Mouse (Mus musculus) MEL (cell line): ENCODE results near the gene Dnm2. TPM values are rescaled to one million over a fixed set of nuclear protein-coding genes. Genes with fewer than 3 reads are reported as not detected.

Source experiments
- DNase-seq: peaks from one replicate; pipeline ENCODE4 v3.0.0; 2011; ENCODE audit warnings: low read depth, low spot score
- H3K27ac ChIP-seq: 2 replicates; pipeline ENCODE4 v1.5.1; 2012; ENCODE audit warnings: low read depth, mild to moderate bottlenecking, control low read depth, low read length, moderate library complexity; ENCODE audit not compliant: control insufficient read depth
- H3K27me3 ChIP-seq, 2 experiments: fragments of 150-350 bp in 1 of 2; sonication (generic) in 1 of 2; 2 replicates each; pipeline ENCODE4 v1.6.1; 2012; ENCODE audit warnings: low read length in 2 of 2, mild to moderate bottlenecking in 2 of 2, improper control_type of control experiment in 1 of 2, moderate library complexity in 1 of 2; ENCODE audit not compliant: insufficient read depth in 2 of 2, control insufficient read depth in 1 of 2
- H3K36me3 ChIP-seq, 2 experiments: 2 replicates each; pipeline ENCODE4 v1.6.1; 2012 to 2014; ENCODE audit warnings: low read length in 2 of 2, improper control_type of control experiment in 1 of 2, inconsistent platforms in 1 of 2, mild to moderate bottlenecking in 1 of 2; ENCODE audit not compliant: insufficient read depth in 2 of 2, control insufficient read depth in 1 of 2
- H3K4me1 ChIP-seq, 2 experiments: fragments of 150-350 bp in 1 of 2; sonication (generic) in 1 of 2; 2 replicates each; pipeline ENCODE4 v1.6.1; 2012; ENCODE audit warnings: low read length in 2 of 2, improper control_type of control experiment in 1 of 2, mild to moderate bottlenecking in 1 of 2; ENCODE audit not compliant: insufficient read depth in 2 of 2, control insufficient read depth in 1 of 2
- H3K4me3 ChIP-seq, 2 experiments: fragments of 150-350 bp in 1 of 2; sonication (generic) in 1 of 2; 2 replicates each; pipeline ENCODE4 v1.5.1; 2012; ENCODE audit warnings: low read depth in 2 of 2, low read length in 2 of 2, mild to moderate bottlenecking in 2 of 2, moderate library complexity in 2 of 2, control low read depth in 1 of 2, improper control_type of control experiment in 1 of 2; ENCODE audit not compliant: control insufficient read depth in 1 of 2, insufficient read depth in 1 of 2
- H3K79me2 ChIP-seq: 2 replicates; pipeline ENCODE4 v1.6.1; 2012; ENCODE audit warnings: mild to moderate bottlenecking, low read length, moderate library complexity; ENCODE audit not compliant: control insufficient read depth, poor library complexity, insufficient read depth
- H3K9ac ChIP-seq: 2 replicates; pipeline ENCODE4 v1.6.1; 2012; ENCODE audit warnings: low read depth, mild to moderate bottlenecking, control low read depth, low read length, moderate library complexity; ENCODE audit not compliant: control insufficient read depth, poor library complexity, severe bottlenecking
- H3K9me3 ChIP-seq: fragments of 150-350 bp; sonication (generic); replicated peaks from 2 replicates; pipeline ENCODE4 v1.6.1; 2012; ENCODE audit warnings: mild to moderate bottlenecking, low read length, improper control_type of control experiment, moderate library complexity; ENCODE audit not compliant: insufficient read depth
- BHLHE40 ChIP-seq: IDR thresholded peaks from 2 replicates; pipeline ENCODE4 v1.6.1; 2012; ENCODE audit warnings: low read depth, mild to moderate bottlenecking, inconsistent platforms, low read length, improper control_type of control experiment, borderline replicate concordance
- CHD1 ChIP-seq: IDR thresholded peaks from 2 replicates; pipeline ENCODE4 v1.6.1; 2012; ENCODE audit warnings: low read depth, mild to moderate bottlenecking, inconsistent platforms, low read length, improper control_type of control experiment
- CTCF ChIP-seq, 3 experiments: IDR thresholded peaks in 2 of 3; conservative IDR thresholded peaks in 1 of 3; 2 replicates each; pipeline ENCODE4 v1.5.1; 2011 to 2012; ENCODE audit warnings: low read length in 3 of 3, low read depth in 2 of 3, mild to moderate bottlenecking in 2 of 3, improper control_type of control experiment in 1 of 3, inconsistent platforms in 1 of 3, mixed read lengths in 1 of 3, moderate library complexity in 1 of 3; ENCODE audit not compliant: control insufficient read depth in 1 of 3, insufficient read depth in 1 of 3, poor library complexity in 1 of 3, severe bottlenecking in 1 of 3
- ELF1 ChIP-seq: IDR thresholded peaks from 2 replicates; pipeline ENCODE4 v1.6.1; 2014; ENCODE audit warnings: low read depth, mild to moderate bottlenecking, inconsistent platforms, low read length, improper control_type of control experiment, moderate library complexity
- ETS1 ChIP-seq: IDR thresholded peaks from 2 replicates; pipeline ENCODE4 v1.6.1; 2012; ENCODE audit warnings: low read depth, mild to moderate bottlenecking, inconsistent platforms, low read length, improper control_type of control experiment, moderate library complexity
- GABPA ChIP-seq: IDR thresholded peaks from 2 replicates; pipeline ENCODE4 v1.6.1; 2012; ENCODE audit warnings: low read depth, mild to moderate bottlenecking, inconsistent platforms, low read length, improper control_type of control experiment, moderate library complexity
- GATA1 ChIP-seq: IDR thresholded peaks from 2 replicates; pipeline ENCODE4 v1.6.1; 2011; ENCODE audit warnings: low read depth, low read length, improper control_type of control experiment
- JUND ChIP-seq: IDR thresholded peaks from 2 replicates; pipeline ENCODE4 v1.6.1; 2011; ENCODE audit warnings: low read depth, mild to moderate bottlenecking, improper control_type of control experiment, low read length
- KAT2A ChIP-seq: conservative IDR thresholded peaks from 2 replicates; pipeline ENCODE4 v1.6.1; 2012; ENCODE audit warnings: low read depth, low read length, improper control_type of control experiment, inconsistent platforms
- MAFK ChIP-seq: IDR thresholded peaks from 2 replicates; pipeline ENCODE4 v1.6.1; 2011; ENCODE audit warnings: low read depth, mild to moderate bottlenecking, low read length, improper control_type of control experiment, borderline replicate concordance
- MAX ChIP-seq: IDR thresholded peaks from 2 replicates; pipeline ENCODE4 v1.6.1; 2011; ENCODE audit warnings: low read length, improper control_type of control experiment
- MAZ ChIP-seq: IDR thresholded peaks from 2 replicates; pipeline ENCODE4 v1.6.1; 2012; ENCODE audit warnings: low read depth, mild to moderate bottlenecking, inconsistent platforms, low read length, improper control_type of control experiment
- MEF2A ChIP-seq: IDR thresholded peaks from 2 replicates; pipeline ENCODE4 v1.6.1; 2014; ENCODE audit warnings: low read depth, mild to moderate bottlenecking, inconsistent platforms, low read length, improper control_type of control experiment; ENCODE audit not compliant: poor library complexity, insufficient replicate concordance, severe bottlenecking; ENCODE audit errors: extremely low read depth
- MXI1 ChIP-seq: IDR thresholded peaks from 2 replicates; pipeline ENCODE4 v1.6.1; 2011; ENCODE audit warnings: mild to moderate bottlenecking, low read depth, low read length, improper control_type of control experiment
- MYB ChIP-seq: IDR thresholded peaks from 2 replicates; pipeline ENCODE4 v1.6.1; 2011; ENCODE audit warnings: mild to moderate bottlenecking, low read depth, low read length, improper control_type of control experiment
- NRF1 ChIP-seq: IDR thresholded peaks from 2 replicates; pipeline ENCODE4 v1.6.1; 2014; ENCODE audit warnings: low read depth, mild to moderate bottlenecking, inconsistent platforms, low read length, improper control_type of control experiment, moderate library complexity; ENCODE audit not compliant: poor library complexity, insufficient read depth, severe bottlenecking
- POLR2A ChIP-seq, 2 experiments: IDR thresholded peaks; 2 replicates each; pipeline ENCODE4 v1.6.1; 2011 to 2012; ENCODE audit warnings: low read length in 2 of 2, mild to moderate bottlenecking in 2 of 2, control low read depth in 1 of 2, improper control_type of control experiment in 1 of 2, low read depth in 1 of 2, moderate library complexity in 1 of 2; ENCODE audit not compliant: control insufficient read depth in 1 of 2, insufficient read depth in 1 of 2, poor library complexity in 1 of 2
- POLR2AphosphoS2 ChIP-seq: IDR thresholded peaks from 2 replicates; pipeline ENCODE4 v1.6.1; 2011; ENCODE audit warnings: low read length, improper control_type of control experiment
- RAD21 ChIP-seq: IDR thresholded peaks from 2 replicates; pipeline ENCODE4 v1.6.1; 2011; ENCODE audit warnings: mild to moderate bottlenecking, low read depth, low read length, improper control_type of control experiment
- RCOR1 ChIP-seq: IDR thresholded peaks from 2 replicates; pipeline ENCODE4 v1.6.1; 2012; ENCODE audit warnings: low read depth, mild to moderate bottlenecking, inconsistent platforms, low read length, improper control_type of control experiment
- SIN3A ChIP-seq: IDR thresholded peaks from 2 replicates; pipeline ENCODE4 v1.6.1; 2012; ENCODE audit warnings: low read length, improper control_type of control experiment, inconsistent platforms
- SMC3 ChIP-seq: IDR thresholded peaks from 2 replicates; pipeline ENCODE4 v1.6.1; 2011; ENCODE audit warnings: low read depth, low read length, improper control_type of control experiment
- TBP ChIP-seq: IDR thresholded peaks from 2 replicates; pipeline ENCODE4 v1.8.0; 2011; ENCODE audit warnings: low read depth, low read length, improper control_type of control experiment
- USF1 ChIP-seq: IDR thresholded peaks from 2 replicates; pipeline ENCODE4 v1.6.1; 2014; ENCODE audit warnings: low read depth, mild to moderate bottlenecking, inconsistent platforms, low read length, improper control_type of control experiment, moderate library complexity
- USF2 ChIP-seq, 2 experiments: IDR thresholded peaks; 2 replicates each; pipeline ENCODE4 v1.6.1; 2011 to 2012; ENCODE audit warnings: improper control_type of control experiment in 2 of 2, low read length in 2 of 2, borderline replicate concordance in 1 of 2, inconsistent platforms in 1 of 2, low read depth in 1 of 2, mild to moderate bottlenecking in 1 of 2; ENCODE audit not compliant: insufficient read depth in 1 of 2
- ZC3H11A ChIP-seq: IDR thresholded peaks from 2 replicates; pipeline ENCODE4 v1.6.1; 2012; ENCODE audit warnings: low read depth, mild to moderate bottlenecking, inconsistent platforms, low read length, improper control_type of control experiment
- ZMIZ1 ChIP-seq: IDR thresholded peaks from 2 replicates; pipeline ENCODE4 v1.6.1; 2012; ENCODE audit warnings: low read depth, mild to moderate bottlenecking, inconsistent platforms, low read length, improper control_type of control experiment, moderate library complexity
- ZNF384 ChIP-seq: IDR thresholded peaks from 2 replicates; pipeline ENCODE4 v1.6.1; 2012; ENCODE audit warnings: low read depth, mild to moderate bottlenecking, inconsistent platforms, low read length, improper control_type of control experiment
- polyA plus RNA-seq, 2 experiments: library from polyadenylated mRNA; stranded (reverse) in 1 of 2; unstranded in 1 of 2; fragments of >175 nt in 1 of 2; fragments of >200 nt in 1 of 2; gene quantifications; 2 replicates each; pipeline versions ENCODE4 v1.2.1 to v1.2.4; 2012; ENCODE audit warnings: low replicate concordance in 2 of 2, low read depth in 1 of 2; ENCODE audit not compliant: insufficient read length in 2 of 2, insufficient read depth in 1 of 2, missing spikeins in 1 of 2
- total RNA-seq: library from RNA; depleted of rRNA; stranded (reverse); fragments of 300-350 nt; gene quantifications from 2 replicates; pipeline ENCODE4 v1.2.3, GENCODE M21; 2012

Dnm2 gene
- total and polyA plus RNA-seq, 3 experiments = 117 to 832 (median 237) TPM

DNA sequence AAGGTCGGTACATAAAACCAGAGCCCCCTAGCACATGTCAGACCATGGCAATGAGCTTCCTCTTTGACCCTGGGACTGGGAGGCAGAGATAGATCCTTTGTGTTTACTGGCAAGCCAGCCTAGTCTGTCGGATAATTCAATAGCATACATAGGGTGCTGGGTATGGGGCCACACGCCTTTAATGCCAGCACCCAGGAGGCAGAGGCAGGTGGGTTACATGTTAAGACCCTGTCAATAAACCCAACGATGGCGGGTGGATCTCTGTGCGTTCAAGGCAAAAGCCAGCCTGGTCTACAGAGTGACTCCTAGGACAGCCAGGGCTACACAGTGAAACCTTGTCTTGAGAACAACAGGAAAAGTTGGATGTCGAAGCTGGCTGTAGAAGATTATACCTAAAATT is 16.1 kb upstream of the Dnm2 start:
- H3K4me1 ChIP-seq = peaks cover 0 to 14% of the 10 kb centered on the region in 2 experiments; a peak in 2 of 4 replicates
- H3K36me3 ChIP-seq = peaks cover 16 to 17% of the 10 kb centered on the region in 2 experiments
- TF ChIP-seq KAT2A = no peak
- TF ChIP-seq BHLHE40 = no peak
- no peak for TF ChIP-seq ZMIZ1
- TF ChIP-seq MXI1 = no peak
- no peak for TF ChIP-seq ELF1
- no peak for TF ChIP-seq NRF1
- TF ChIP-seq POLR2AphosphoS2 = no peak
- no peak for TF ChIP-seq ZC3H11A
- no peak for TF ChIP-seq ZNF384
- no peak for TF ChIP-seq CHD1
- H3K27me3 ChIP-seq = no peaks in the 10 kb centered on the region
- H3K79me2 ChIP-seq = peaks cover 15% of the 10 kb centered on the region
- no peak for DNase-seq
- no peak overlapping the region for H3K4me3 ChIP-seq
- no peaks in the 10 kb centered on the region for H3K9me3 ChIP-seq
- no peak overlapping the region for H3K9ac ChIP-seq
- no peak overlapping the region for H3K27ac ChIP-seq

GRCm38 (mm10) chr9:21409592-21410317 is 15.0 kb upstream of the Dnm2 start:
- Histone ChIP-seq H3K4me3 (no peak overlapping the region), H3K27me3 (no peaks in the 10 kb centered on the region)
- no peak for TF ChIP-seq POLR2AphosphoS2
- no peak for TF ChIP-seq GABPA
- TF ChIP-seq ELF1 = no peak
- no peak for TF ChIP-seq MAFK
- TF ChIP-seq RAD21 = no peak
- TF ChIP-seq RCOR1 = no peak
- TF ChIP-seq ZNF384 = no peak
- TF ChIP-seq MAZ = no peak
- TF ChIP-seq TBP = peak; percentile 88
- TF ChIP-seq MAX = no peak
- no peak for TF ChIP-seq BHLHE40
- TF ChIP-seq POLR2A (IDR thresholded peaks at IDR 0.05; ENCODE audit: control insufficient read depth in 1 of 2, insufficient read depth in 1 of 2, low read depth in 1 of 2, low read length in 2 of 2, poor library complexity in 1 of 2) = peak in 1 of 2 experiments; percentile 24; a peak in 1 of 4 replicates
- no peak for TF ChIP-seq JUND
- TF ChIP-seq MYB = no peak
- peak in 1 of 2 experiments; percentile 30; a peak in 1 of 4 replicates for TF ChIP-seq USF2 (IDR thresholded peaks at IDR 0.05; ENCODE audit: borderline replicate concordance in 1 of 2, insufficient read depth in 1 of 2, low read depth in 1 of 2, low read length in 2 of 2)
- no peak for TF ChIP-seq SMC3
- TF ChIP-seq MXI1 = no peak
- TF ChIP-seq CHD1 = no peak
- no peak for TF ChIP-seq KAT2A
- TF ChIP-seq CTCF (IDR thresholded peaks at IDR 0.05 in 2 of 3, conservative IDR thresholded peaks at IDR 0.05 in 1 of 3; ENCODE audit: control insufficient read depth in 1 of 3, insufficient read depth in 1 of 3, low read depth in 2 of 3, low read length in 3 of 3, poor library complexity in 1 of 3, severe bottlenecking in 1 of 3) = peak in 1 of 3 experiments; percentile 99; a peak in 2 of 6 replicates
- peak; percentile 78 for TF ChIP-seq GATA1
- TF ChIP-seq ZMIZ1 = no peak
- TF ChIP-seq USF1 = no peak
- TF ChIP-seq NRF1 = no peak
- no peak for TF ChIP-seq ETS1
- no peak for TF ChIP-seq SIN3A
- TF ChIP-seq MEF2A = no peak

More at GRCm38 (mm10) chr9:21409592-21410317, 15.0 kb upstream of the Dnm2 start:
- Histone ChIP-seq H3K4me1 (peaks cover 0 to 21% of the 10 kb centered on the region in 2 experiments; a peak in 2 of 4 replicates), H3K36me3 (peaks cover 18 to 24% of the 10 kb centered on the region in 2 experiments), H3K9ac (no peak overlapping the region), H3K9me3 (no peaks in the 10 kb centered on the region), H3K79me2 (peaks cover 26% of the 10 kb centered on the region), H3K27ac (no peak overlapping the region)
- DNase-seq = peak; percentile 96
